Mouse (Mus musculus) spleen, adult 2 months (tissue): ENCODE measurements around the gene Upk1a. TPM values are rescaled to one million over a fixed set of nuclear protein-coding genes. Genes with fewer than 3 reads are reported as not detected.
A peak's percentile ranks its signal among the peaks of the same experiment; 100 is the strongest.

Source experiments
- DNase-seq, 2 experiments: peaks; one replicate each; pipeline versions ENCODE4 v3.0.0 to v3.0.0-alpha.2; 2012 to 2021; ENCODE audit warnings: low spot score in 2 of 2, low read depth in 1 of 2
- H3K27ac ChIP-seq: fragments of 200-500 bp; 2 replicates; pipeline ENCODE4 v1.5.1; 2012; ENCODE audit warnings: low read length, inconsistent platforms; ENCODE audit not compliant: insufficient read depth
- H3K27me3 ChIP-seq: fragments of 200-500 bp; 2 replicates; pipeline ENCODE4 v1.6.1; 2012; ENCODE audit warnings: mild to moderate bottlenecking, moderate library complexity, low read length, inconsistent platforms; ENCODE audit not compliant: control insufficient read depth, insufficient read depth
- H3K36me3 ChIP-seq: fragments of 200-500 bp; 2 replicates; pipeline ENCODE4 v1.6.1; 2012; ENCODE audit warnings: mild to moderate bottlenecking, low read length, inconsistent platforms; ENCODE audit not compliant: control insufficient read depth, insufficient read depth
- H3K4me1 ChIP-seq: fragments of 200-500 bp; 2 replicates; pipeline ENCODE4 v1.6.1; 2011; ENCODE audit warnings: inconsistent platforms; ENCODE audit not compliant: control insufficient read depth, insufficient read depth, insufficient read length
- H3K4me3 ChIP-seq: fragments of 200-500 bp; 2 replicates; pipeline ENCODE4 v1.5.1; 2011; ENCODE audit warnings: mild to moderate bottlenecking, inconsistent platforms; ENCODE audit not compliant: insufficient read depth, insufficient read length; ENCODE audit errors: extremely low read depth
- CTCF ChIP-seq: fragments of 200-500 bp; IDR thresholded peaks from 2 replicates; pipeline ENCODE4 v1.5.1; 2011; ENCODE audit warnings: mild to moderate bottlenecking, inconsistent platforms; ENCODE audit not compliant: insufficient read depth, insufficient read length, insufficient replicate concordance; ENCODE audit errors: extremely low read depth
- POLR2A ChIP-seq: fragments of 200-500 bp; IDR thresholded peaks from 2 replicates; pipeline ENCODE4 v1.6.1; 2011; ENCODE audit warnings: low read depth, low read length, inconsistent platforms
- WGBS: fragments of 180-500 bp; shearing (Covaris S2); methylation state at CpG from one replicate; pipeline ENCODE4 v1.1.7; 2018; 5-methylcytosine and 5-hydroxymethylcytosine counted together
- polyA plus RNA-seq: library from polyadenylated mRNA; depleted of rRNA; stranded (reverse); fragments of >200 nt; gene quantifications from 2 replicates; pipeline ENCODE4 v1.2.3, GENCODE M21; 2012; rRNA removed

Upk1a gene
- polyA plus RNA-seq, 1 experiment: 0.88 TPM

- no peak overlapping the region for H3K27ac ChIP-seq
- no peaks in the 10 kb centered on the region for H3K27me3 ChIP-seq
- no peak for TF ChIP-seq POLR2A
- no peak for TF ChIP-seq CTCF
- H3K4me1 ChIP-seq: peaks cover 6% of the 10 kb centered on the region; the same call in 1 of the 2 replicates
- no peak overlapping the region for H3K4me3 ChIP-seq
- H3K36me3 ChIP-seq: peaks cover 17% of the 10 kb centered on the region
- DNase-seq: no peak
- WGBS: 89% methylated on average over 2 of the region's 2 CpGs
These were observed 52.4 kb downstream of the Upk1a start for GRCm38 (mm10) chr7:30560296-30560695.

- Histone ChIP-seq H3K4me1 (peaks cover 6% of the 10 kb centered on the region; the same call in 1 of the 2 replicates), H3K36me3 (peaks cover 19% of the 10 kb centered on the region), H3K27ac (peak within 1 kb of the TSS; percentile 74), H3K27me3 (no peaks in the 10 kb centered on the region), H3K4me3 (peak within 1 kb of the TSS; percentile 81)
- TF ChIP-seq CTCF (no peak), POLR2A (peak; percentile 79)
- DNase-seq: peak; percentile 86 to 93
- under 1% methylated on average over 20 of the region's 20 CpGs for WGBS
These were observed 53.1 kb downstream of the Upk1a start, which contains the start of gene Lin37 for GRCm38 (mm10) chr7:30559443-30559954. Lin37 (minus strand) TSS chr7:30559838.

GRCm38 (mm10) chr7:30558656-30559442 lies 53.8 kb downstream of the Upk1a start:
- Histone ChIP-seq H3K36me3 (peaks cover 19% of the 10 kb centered on the region), H3K4me1 (peaks cover 4% of the 10 kb centered on the region; the same call in 1 of the 2 replicates), H3K27me3 (no peaks in the 10 kb centered on the region), H3K27ac (peak overlapping the region; percentile 74; the same call in 1 of the 2 replicates), H3K4me3 (peak overlapping the region; percentile 81)
- 6% methylated on average over 12 of the region's 12 CpGs for WGBS
- TF ChIP-seq POLR2A (no peak), CTCF (no peak)
- DNase-seq: no peak

- peaks cover 19% of the 10 kb centered on the region for H3K36me3 ChIP-seq
- peaks cover 9% of the 10 kb centered on the region for H3K4me1 ChIP-seq
- DNase-seq: no peak
- 93% methylated on average over 13 of the region's 13 CpGs for WGBS
- no peak overlapping the region for H3K27ac ChIP-seq
- TF ChIP-seq CTCF (no peak), POLR2A (no peak)
- H3K4me3 ChIP-seq: no peak overlapping the region
- H3K27me3 ChIP-seq: no peaks in the 10 kb centered on the region
These were observed 54.6 kb downstream of the Upk1a start for GRCm38 (mm10) chr7:30557901-30558514.

GRCm38 (mm10) chr7:30556894-30557536 lies 55.6 kb downstream of the Upk1a start:
- H3K4me1 ChIP-seq: peaks cover 9% of the 10 kb centered on the region
- peaks cover 19% of the 10 kb centered on the region for H3K36me3 ChIP-seq
- no peak for DNase-seq
- WGBS: 95% methylated on average over 18 of the region's 18 CpGs
- no peak for TF ChIP-seq POLR2A
- TF ChIP-seq CTCF: no peak
- no peaks in the 10 kb centered on the region for H3K27me3 ChIP-seq
- no peak overlapping the region for H3K27ac ChIP-seq
- H3K4me3 ChIP-seq: no peak overlapping the region

GRCm38 (mm10) chr7:30553810-30554584 lies 58.6 kb downstream of the Upk1a start:
- Histone ChIP-seq H3K27ac (no peak overlapping the region), H3K4me1 (peaks cover 9% of the 10 kb centered on the region), H3K27me3 (no peaks in the 10 kb centered on the region), H3K36me3 (peaks cover 19% of the 10 kb centered on the region), H3K4me3 (no peak overlapping the region)
- DNase-seq: no peak
- TF ChIP-seq POLR2A (no peak), CTCF (no peak)
- WGBS: 84% methylated on average over 22 of the region's 22 CpGs

Other genes starting within 250 kb of the Upk1a start
- gene Tyrobp, start 199.1 kb downstream of the Upk1a start, polyA plus RNA-seq: 569 and 738 TPM in 2 replicates
- 178 and 278 TPM in 2 replicates for gene Hcst, start 193.0 kb downstream of the Upk1a start, polyA plus RNA-seq
- gene Nfkbid, start 191.1 kb downstream of the Upk1a start, polyA plus RNA-seq: 55.1 and 70.8 TPM in 2 replicates
- 1.9 and 2.3 TPM in 2 replicates for gene Aplp1, start 167.3 kb downstream of the Upk1a start, polyA plus RNA-seq
- 0.14 and 0.49 TPM in 2 replicates for gene Kirrel2, start 155.2 kb downstream of the Upk1a start, polyA plus RNA-seq
- gene Nphs1, start 154.5 kb downstream of the Upk1a start, polyA plus RNA-seq: 1.8 and 2.4 TPM in 2 replicates
- gene Prodh2, start 119.2 kb downstream of the Upk1a start, polyA plus RNA-seq: 0.04 TPM in 1 of 2 replicates, not detected in the other
- 18.4 and 26.5 TPM in 2 replicates for gene Arhgap33, start 77.8 kb downstream of the Upk1a start, polyA plus RNA-seq
- 10.7 and 12.1 TPM in 2 replicates for gene Hspb6, start 60.7 kb downstream of the Upk1a start, polyA plus RNA-seq
- 8.5 and 10.8 TPM in 2 replicates for gene Proser3, start 60.5 kb downstream of the Upk1a start, polyA plus RNA-seq
- 34.9 and 36.4 TPM in 2 replicates for gene Lin37, start 53.0 kb downstream of the Upk1a start, polyA plus RNA-seq
- 31.6 and 36.5 TPM in 2 replicates for gene U2af1l4, start 49.5 kb downstream of the Upk1a start, polyA plus RNA-seq
- gene Gm49396, start 49.5 kb downstream of the Upk1a start, polyA plus RNA-seq: 3.1 and 4.4 TPM in 2 replicates
- 85.2 and 86.9 TPM in 2 replicates for gene Psenen, start 49.2 kb downstream of the Upk1a start, polyA plus RNA-seq
- gene Igflr1, start 47.4 kb downstream of the Upk1a start, polyA plus RNA-seq: 17.0 and 19.0 TPM in 2 replicates
- gene Kmt2b, start 24.1 kb downstream of the Upk1a start, polyA plus RNA-seq: 59.7 and 71.7 TPM in 2 replicates
- gene Zbtb32, start 13.9 kb downstream of the Upk1a start, polyA plus RNA-seq: 10.2 and 10.3 TPM in 2 replicates
- 116 and 120 TPM in 2 replicates for gene Cox6b1, start 13.3 kb upstream of the Upk1a start, polyA plus RNA-seq
- not detected in 2 replicates for gene Etv2, start 23.0 kb upstream of the Upk1a start, polyA plus RNA-seq
- gene Rbm42, start 37.5 kb upstream of the Upk1a start, polyA plus RNA-seq: 56.5 and 74.5 TPM in 2 replicates
- 13.3 and 18.5 TPM in 2 replicates for gene Haus5, start 52.1 kb upstream of the Upk1a start, polyA plus RNA-seq
- not detected in 2 replicates for gene Pmis2, start 58.8 kb upstream of the Upk1a start, polyA plus RNA-seq
- gene 2200002J24Rik, start 86.1 kb upstream of the Upk1a start, polyA plus RNA-seq: 0.41 and 0.63 TPM in 2 replicates
- 0.90 and 1.0 TPM in 2 replicates for gene Atp4a, start 99.4 kb upstream of the Upk1a start, polyA plus RNA-seq
- 103 and 107 TPM in 2 replicates for gene Tmem147, start 116.7 kb upstream of the Upk1a start, polyA plus RNA-seq
- gene Gapdhs, start 130.8 kb upstream of the Upk1a start, polyA plus RNA-seq: 0.12 TPM in 1 of 2 replicates, not detected in the other
- 0.47 and 0.97 TPM in 2 replicates for gene Sbsn, start 138.6 kb upstream of the Upk1a start, polyA plus RNA-seq
- gene Dmkn, start 150.9 kb upstream of the Upk1a start, polyA plus RNA-seq: 1.1 and 1.5 TPM in 2 replicates
- gene Krtdap, start 175.0 kb upstream of the Upk1a start, polyA plus RNA-seq: not detected in 2 replicates
- gene Ffar2, start 210.9 kb upstream of the Upk1a start, polyA plus RNA-seq: 19.2 and 38.6 TPM in 2 replicates
- 0.59 and 0.84 TPM in 2 replicates for gene Ffar3, start 243.3 kb upstream of the Upk1a start, polyA plus RNA-seq
- gene Ffar1, start 248.7 kb upstream of the Upk1a start, polyA plus RNA-seq: 17.0 and 20.1 TPM in 2 replicates